Mouse (Mus musculus) forebrain, embryonic 15.5 days (tissue): ENCODE measurements around the gene Eed. TPM values are rescaled to one million over a fixed set of nuclear protein-coding genes. Genes with fewer than 3 reads are reported as not detected.

Experiments used
- ATAC-seq: fragments of 200-750 bp; cut with Nextera tagmentation; replicated peaks from 2 replicates; pipeline ENCODE4 v1.8.0; 2017; ENCODE audit warnings: mild to moderate bottlenecking, moderate TSS enrichment, moderate library complexity
- H3K27ac ChIP-seq: fragments of 300-500 bp; sonication (generic); replicated peaks from 2 replicates; pipeline ENCODE4 v1.5.1; 2015; ENCODE audit warnings: mild to moderate bottlenecking, inconsistent platforms
- H3K27me3 ChIP-seq: fragments of 300-500 bp; sonication (generic); 2 replicates; pipeline ENCODE4 v1.6.1; 2015; ENCODE audit warnings: inconsistent platforms
- H3K36me3 ChIP-seq: fragments of 300-500 bp; sonication (generic); 2 replicates; pipeline ENCODE4 v1.6.1; 2015; ENCODE audit warnings: mild to moderate bottlenecking, inconsistent platforms
- H3K4me1 ChIP-seq: fragments of 300-500 bp; sonication (generic); 2 replicates; pipeline ENCODE4 v1.6.1; 2015; ENCODE audit warnings: inconsistent platforms
- H3K4me2 ChIP-seq: fragments of 300-500 bp; sonication (generic); replicated peaks from 2 replicates; pipeline ENCODE4 v1.6.1; 2015; ENCODE audit warnings: mild to moderate bottlenecking, inconsistent platforms
- H3K4me3 ChIP-seq: fragments of 300-500 bp; sonication (generic); 2 replicates; pipeline ENCODE4 v1.5.1; 2015; ENCODE audit warnings: mild to moderate bottlenecking, inconsistent platforms
- H3K9ac ChIP-seq: fragments of 300-500 bp; sonication (generic); replicated peaks from 2 replicates; pipeline ENCODE4 v1.6.1; 2015; ENCODE audit warnings: mild to moderate bottlenecking, inconsistent platforms
- H3K9me3 ChIP-seq: fragments of 300-500 bp; sonication (generic); 2 replicates; pipeline ENCODE4 v1.6.1; 2016; ENCODE audit warnings: inconsistent platforms
- WGBS: fragments of 180-500 bp; shearing (Covaris S2); methylation state at CpG from one replicate; pipeline ENCODE4 v1.1.7; 2015; ENCODE audit warnings: mixed read lengths; 5-methylcytosine and 5-hydroxymethylcytosine counted together
- polyA plus RNA-seq: library from polyadenylated mRNA; unstranded; fragments of >200 nt; fragmentation: Nextera tagmentation; extraction: Ambion mirVana; gene quantifications from 2 replicates; pipeline ENCODE4 v1.2.1, GENCODE M21; 2015

The Eed gene
- polyA plus RNA-seq, 1 experiment from 2014 or later = 41.5 TPM

DNA sequence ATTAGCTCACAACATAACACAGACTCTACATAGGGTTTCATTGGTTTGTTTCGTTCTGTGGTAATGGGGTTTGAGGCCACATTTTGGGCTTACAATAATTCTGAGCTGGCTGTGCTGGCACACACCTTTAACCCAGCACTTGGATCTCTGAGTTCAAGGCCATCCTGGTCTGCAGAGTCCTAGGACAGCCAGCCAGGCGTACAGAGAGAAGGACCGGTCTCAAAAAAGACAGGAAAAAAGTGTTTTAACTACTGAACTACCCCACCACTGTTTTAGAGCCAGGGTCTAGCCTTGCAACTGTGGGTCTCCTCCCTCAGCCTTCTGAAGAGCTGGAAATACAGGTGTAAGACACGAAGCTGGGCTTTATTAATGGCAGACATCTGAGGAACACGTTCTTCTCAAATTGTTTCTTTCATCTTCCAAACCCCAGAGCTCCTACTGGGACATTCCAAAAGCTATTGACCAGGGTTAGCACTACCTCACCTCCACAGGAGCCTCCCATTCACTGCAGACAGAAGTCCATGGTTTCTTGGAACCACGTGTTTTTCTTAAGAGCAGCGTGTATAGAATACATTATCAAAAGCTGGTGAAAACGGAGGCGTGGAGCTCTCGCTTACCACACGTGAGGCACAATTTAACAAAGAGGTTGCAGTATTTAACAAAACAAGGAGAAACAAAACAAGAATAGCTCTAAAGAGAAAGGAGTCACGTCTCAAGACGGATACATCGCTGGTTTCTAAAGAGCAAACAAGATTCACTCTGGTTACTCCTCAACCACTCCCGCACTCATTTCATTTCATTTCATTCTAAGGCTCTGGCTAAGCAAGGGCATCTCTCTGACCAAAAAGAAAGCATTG, 41.1 kb downstream of the Eed start:
- H3K4me3 ChIP-seq = peak overlapping the region; percentile 76

DNA sequence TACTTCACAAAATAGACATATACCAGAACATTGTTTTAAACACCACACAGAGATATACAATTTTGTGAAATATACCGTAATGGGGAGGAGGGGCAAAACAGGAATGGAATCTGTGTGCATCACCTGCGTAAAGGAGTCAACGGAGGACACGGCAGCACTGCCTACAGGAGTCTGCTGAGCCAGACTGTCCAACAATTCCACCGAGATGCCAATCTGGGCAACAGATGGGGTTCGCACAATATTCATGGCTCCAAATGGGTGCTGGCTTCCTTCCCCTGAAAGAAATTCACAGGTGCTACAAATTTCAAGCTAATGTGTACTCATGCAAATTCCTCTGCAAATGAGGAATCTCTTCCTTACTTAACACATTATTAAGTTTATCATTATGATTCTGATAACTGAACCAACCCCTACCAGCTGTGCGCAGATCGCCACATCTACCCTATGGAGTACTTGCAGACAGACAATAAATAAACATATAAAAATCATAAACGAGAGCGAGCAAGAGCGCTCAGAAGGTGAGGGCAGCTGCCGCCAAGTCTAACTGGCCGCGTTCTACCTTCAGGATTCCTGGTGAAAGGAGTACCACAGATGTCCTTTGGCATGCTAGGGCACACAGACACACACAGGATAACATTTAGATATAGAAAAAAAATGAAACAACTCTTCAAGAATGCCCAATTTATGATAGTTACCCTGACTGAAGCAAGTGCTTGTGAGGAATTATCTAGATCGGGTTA, 57.2 kb downstream of the Eed start:
- H3K9me3 ChIP-seq = no peaks in the 10 kb centered on the region
- H3K9ac ChIP-seq = no peak overlapping the region
- H3K27me3 ChIP-seq = no peaks in the 10 kb centered on the region
- H3K36me3 ChIP-seq = peaks cover 21% of the 10 kb centered on the region
- H3K4me1 ChIP-seq = no peaks in the 10 kb centered on the region
- ATAC-seq = 0 out of 2 replicates have a peak, but pooled peaks have one; percentile 43
- no peak overlapping the region for H3K27ac ChIP-seq
- 87% methylated on average over 15 of the region's 15 CpGs for WGBS
- no peak overlapping the region for H3K4me3 ChIP-seq
- H3K4me2 ChIP-seq = no peak overlapping the region

More for the DNA sequence above, 41.1 kb downstream of the Eed start:
- H3K9me3 ChIP-seq = no peaks in the 10 kb centered on the region
- H3K36me3 ChIP-seq = peaks cover 1% of the 10 kb centered on the region; the same call in 1 of the 2 replicates
- H3K9ac ChIP-seq = peak overlapping the region; percentile 76
- no peaks in the 10 kb centered on the region for H3K27me3 ChIP-seq
- peaks cover 12% of the 10 kb centered on the region for H3K4me1 ChIP-seq
- H3K27ac ChIP-seq = no peak overlapping the region
- peak overlapping the region; percentile 54 for H3K4me2 ChIP-seq
- ATAC-seq = no peak
- 26% methylated on average over 15 of the region's 15 CpGs for WGBS

DNA sequence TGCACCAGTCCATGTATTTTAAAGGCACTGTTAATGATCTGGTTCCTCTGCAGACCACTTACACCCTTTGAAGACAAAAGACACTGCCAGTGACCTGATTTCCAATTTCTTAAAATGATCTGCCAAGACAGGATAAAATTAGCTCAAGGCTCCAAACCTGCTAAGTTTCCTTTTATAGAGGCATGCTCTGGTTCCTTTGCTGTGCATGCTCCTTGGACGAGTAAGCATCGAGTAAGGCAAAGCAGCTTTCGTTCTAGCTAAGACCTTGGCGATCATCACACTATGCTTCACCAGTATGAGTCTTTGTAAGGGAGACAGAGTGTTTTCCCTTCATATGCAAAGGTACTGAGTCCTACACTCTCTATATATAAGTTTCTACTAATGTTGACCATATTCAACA, 63.0 kb downstream of the Eed start:
- Histone ChIP-seq H3K27ac (no peak overlapping the region), H3K9me3 (no peaks in the 10 kb centered on the region), H3K4me1 (no peaks in the 10 kb centered on the region), H3K4me3 (no peak overlapping the region), H3K27me3 (no peaks in the 10 kb centered on the region), H3K4me2 (no peak overlapping the region), H3K9ac (no peak overlapping the region), H3K36me3 (peaks cover 23% of the 10 kb centered on the region)
- 90% methylated on average over 4 of the region's 4 CpGs for WGBS
- ATAC-seq = no peak

DNA sequence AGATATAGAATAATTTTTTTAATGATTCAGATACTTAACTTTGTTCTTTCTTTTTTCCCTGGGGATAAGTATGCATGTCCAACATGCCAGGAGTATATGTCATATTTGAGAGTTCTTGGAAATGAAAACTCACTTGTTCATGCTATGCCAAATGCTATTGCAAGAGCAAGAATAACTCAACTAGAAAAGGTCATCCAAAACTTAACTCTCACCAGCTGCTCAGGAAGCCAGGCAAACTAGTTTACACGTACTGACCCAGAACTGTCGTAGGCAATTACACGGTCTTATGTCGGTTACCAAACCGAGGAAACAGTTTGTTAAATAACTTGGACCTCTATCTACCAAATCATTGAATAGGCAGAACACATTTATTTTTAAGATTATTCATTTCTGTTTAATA, 64.1 kb downstream of the Eed start:
- whole genome bisulfite sequencing = 92% methylated on average over 5 of the region's 5 CpGs

DNA sequence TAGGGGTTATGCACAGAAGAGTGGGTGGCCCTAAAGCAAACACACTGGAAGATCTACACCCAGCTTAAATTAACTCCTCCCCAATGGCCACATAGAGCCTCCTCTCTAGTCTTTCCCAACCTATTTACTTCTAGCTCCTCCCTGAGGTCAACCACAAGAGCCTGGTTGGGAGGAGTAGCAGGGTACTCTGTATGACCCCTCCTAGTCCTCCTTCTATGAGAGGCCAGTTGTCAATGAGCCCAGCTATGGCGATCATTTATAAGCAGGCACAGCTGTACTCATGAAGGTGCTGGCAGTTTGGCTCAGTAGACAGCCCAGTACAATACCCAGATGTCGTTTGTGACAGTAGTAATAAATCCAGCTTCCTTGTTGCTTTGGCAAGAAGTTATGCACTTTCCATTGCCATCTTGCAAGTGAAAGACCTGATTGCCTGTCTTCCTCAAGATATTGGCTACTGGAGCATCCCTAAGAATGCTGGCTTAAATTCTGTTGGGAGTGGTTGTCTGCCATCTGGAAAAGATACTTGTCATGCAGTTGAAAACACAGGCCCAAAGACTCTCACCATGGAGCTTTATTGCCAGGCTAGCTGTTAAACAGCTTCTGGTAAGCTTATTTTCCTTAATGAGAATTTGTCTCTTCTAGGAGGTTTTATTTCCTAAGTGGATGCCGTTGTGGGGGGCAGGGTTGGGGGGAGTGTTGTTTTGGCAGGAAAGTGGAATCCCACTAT, 67.2 kb downstream of the Eed start:
- Histone ChIP-seq H3K27ac (no peak overlapping the region), H3K36me3 (peaks cover 12% of the 10 kb centered on the region; the same call in 1 of the 2 replicates), H3K27me3 (no peaks in the 10 kb centered on the region), H3K4me1 (no peaks in the 10 kb centered on the region), H3K4me2 (no peak overlapping the region), H3K9ac (no peak overlapping the region), H3K4me3 (no peak overlapping the region), H3K9me3 (no peaks in the 10 kb centered on the region)
- WGBS = 77% methylated on average over 3 of the region's 3 CpGs
- ATAC-seq = 0 out of 2 replicates have a peak, but pooled peaks have one; percentile 53

More for the DNA sequence above, 64.1 kb downstream of the Eed start:
- peaks cover 23% of the 10 kb centered on the region for H3K36me3 ChIP-seq
- H3K27me3 ChIP-seq = no peaks in the 10 kb centered on the region
- no peak overlapping the region for H3K27ac ChIP-seq
- no peaks in the 10 kb centered on the region for H3K9me3 ChIP-seq
- H3K4me1 ChIP-seq = no peaks in the 10 kb centered on the region
- no peak overlapping the region for H3K9ac ChIP-seq
- no peak overlapping the region for H3K4me2 ChIP-seq
- H3K4me3 ChIP-seq = no peak overlapping the region
- ATAC-seq = no peak

DNA sequence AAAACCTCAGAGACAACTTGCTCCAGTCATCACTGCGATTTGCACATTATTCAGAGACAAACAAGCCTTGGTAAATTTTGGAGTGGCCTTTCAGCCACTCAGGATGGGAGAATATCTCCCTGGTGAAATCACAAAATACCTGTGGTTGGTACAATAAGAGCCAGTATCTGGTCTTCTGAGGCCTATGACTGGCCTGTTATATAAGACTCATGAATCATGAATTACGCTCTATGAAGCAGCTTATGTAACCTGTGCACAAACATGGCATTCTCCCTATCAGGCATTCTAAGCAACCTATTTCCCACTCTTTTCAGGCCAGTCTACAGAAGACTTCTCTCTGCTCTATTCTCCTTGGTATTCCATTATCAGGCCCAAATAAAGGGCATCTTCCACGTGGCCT, 68.4 kb downstream of the Eed start:
- H3K36me3 ChIP-seq = peaks cover 7% of the 10 kb centered on the region; the same call in 1 of the 2 replicates
- ATAC-seq = no peak
- no peak overlapping the region for H3K4me2 ChIP-seq
- no peak overlapping the region for H3K4me3 ChIP-seq
- H3K27me3 ChIP-seq = no peaks in the 10 kb centered on the region
- no peak overlapping the region for H3K27ac ChIP-seq
- H3K4me1 ChIP-seq = no peaks in the 10 kb centered on the region
- no peaks in the 10 kb centered on the region for H3K9me3 ChIP-seq
- no peak overlapping the region for H3K9ac ChIP-seq
- WGBS = 95% methylated on average over 3 of the region's 3 CpGs

DNA sequence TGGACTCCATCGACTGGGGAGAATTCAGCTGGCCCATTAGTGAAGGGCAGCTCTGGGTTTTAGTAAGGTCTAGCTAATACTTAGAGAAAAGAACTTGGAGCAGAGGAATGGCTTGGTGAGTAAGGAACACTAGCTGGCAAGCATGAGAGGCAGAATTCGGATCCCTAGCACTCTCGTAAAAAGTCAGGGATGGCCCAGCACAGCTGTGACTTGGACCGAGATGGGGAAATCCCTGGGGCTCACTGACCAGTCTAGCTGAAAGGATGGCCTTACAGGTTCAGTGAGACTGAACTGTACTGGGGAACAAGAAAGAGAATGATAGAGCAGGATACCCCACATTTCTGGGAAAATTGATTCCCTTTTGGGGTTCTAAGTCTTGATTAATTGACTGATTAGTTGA, 71.1 kb downstream of the Eed start:
- no peaks in the 10 kb centered on the region for H3K4me1 ChIP-seq
- ATAC-seq = no peak
- no peak overlapping the region for H3K4me3 ChIP-seq
- no peaks in the 10 kb centered on the region for H3K27me3 ChIP-seq
- H3K27ac ChIP-seq = no peak overlapping the region
- H3K9ac ChIP-seq = no peak overlapping the region
- H3K36me3 ChIP-seq = no peaks in the 10 kb centered on the region
- no peak overlapping the region for H3K4me2 ChIP-seq
- WGBS = 80% methylated on average over 4 of the region's 4 CpGs
- H3K9me3 ChIP-seq = no peaks in the 10 kb centered on the region

DNA sequence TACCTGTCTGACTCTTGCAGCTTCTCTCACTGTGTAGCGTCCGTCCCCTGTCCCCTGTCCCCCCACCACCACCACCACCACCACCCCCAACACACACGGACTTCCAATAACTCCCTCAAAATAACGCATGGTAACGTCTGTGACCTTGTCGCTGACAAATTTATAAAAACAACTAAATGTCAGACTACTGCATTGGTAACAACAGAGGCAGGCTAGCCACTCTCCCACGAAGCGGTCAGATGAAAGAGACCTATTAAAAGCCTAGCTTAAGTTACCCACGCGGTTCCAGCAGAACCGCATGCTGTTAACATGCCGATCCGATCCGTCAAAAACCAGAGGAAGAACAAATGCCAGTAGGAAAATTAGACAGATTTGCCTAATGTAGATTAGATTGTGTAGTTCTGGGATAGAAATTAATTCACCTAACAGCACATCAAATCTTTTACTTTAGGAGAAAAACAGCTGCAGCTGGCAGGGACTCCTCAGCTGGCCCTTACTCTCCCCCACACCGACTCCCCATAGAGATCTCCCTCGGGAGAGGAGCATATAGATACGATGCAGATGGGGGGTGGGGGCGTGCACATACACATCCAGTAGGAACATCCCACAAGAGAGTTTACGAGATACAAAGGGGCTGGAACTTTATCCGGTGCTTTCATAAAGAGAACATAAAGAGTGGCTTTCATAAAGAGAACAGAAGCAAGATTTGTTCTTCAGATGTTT, 71.7 kb downstream of the Eed start:
- ATAC-seq = no peak
- Histone ChIP-seq H3K4me3 (no peak overlapping the region), H3K9me3 (no peaks in the 10 kb centered on the region), H3K4me1 (no peaks in the 10 kb centered on the region), H3K27me3 (no peaks in the 10 kb centered on the region), H3K4me2 (no peak overlapping the region), H3K27ac (no peak overlapping the region), H3K9ac (no peak overlapping the region), H3K36me3 (no peaks in the 10 kb centered on the region)
- WGBS = 79% methylated on average over 20 of the region's 20 CpGs

DNA sequence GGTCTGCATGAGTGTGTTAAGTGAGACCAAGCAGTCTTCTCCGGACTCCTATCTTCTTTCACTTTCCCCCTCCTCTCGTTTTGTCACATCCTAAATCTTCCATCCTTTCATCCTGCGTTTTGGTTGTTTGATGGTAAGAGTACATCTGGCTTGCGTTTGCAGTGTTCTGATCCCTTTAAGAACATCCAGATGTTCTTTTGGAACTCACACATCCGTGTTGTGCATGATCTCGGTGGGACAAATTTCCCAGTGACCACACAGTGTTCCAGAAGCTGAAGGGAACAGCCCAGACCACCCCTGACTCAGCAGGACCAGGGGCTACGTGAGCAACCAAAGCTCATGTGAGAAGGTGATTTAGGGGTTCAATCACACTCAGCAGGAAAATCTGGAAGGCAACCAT, 72.4 kb downstream of the Eed start:
- H3K36me3 ChIP-seq = no peaks in the 10 kb centered on the region
- no peak overlapping the region for H3K4me2 ChIP-seq
- H3K9ac ChIP-seq = no peak overlapping the region
- H3K27ac ChIP-seq = no peak overlapping the region
- no peak for ATAC-seq
- 74% methylated on average over 7 of the region's 7 CpGs for WGBS
- H3K4me3 ChIP-seq = no peak overlapping the region
- no peaks in the 10 kb centered on the region for H3K27me3 ChIP-seq
- no peaks in the 10 kb centered on the region for H3K4me1 ChIP-seq
- no peaks in the 10 kb centered on the region for H3K9me3 ChIP-seq

DNA sequence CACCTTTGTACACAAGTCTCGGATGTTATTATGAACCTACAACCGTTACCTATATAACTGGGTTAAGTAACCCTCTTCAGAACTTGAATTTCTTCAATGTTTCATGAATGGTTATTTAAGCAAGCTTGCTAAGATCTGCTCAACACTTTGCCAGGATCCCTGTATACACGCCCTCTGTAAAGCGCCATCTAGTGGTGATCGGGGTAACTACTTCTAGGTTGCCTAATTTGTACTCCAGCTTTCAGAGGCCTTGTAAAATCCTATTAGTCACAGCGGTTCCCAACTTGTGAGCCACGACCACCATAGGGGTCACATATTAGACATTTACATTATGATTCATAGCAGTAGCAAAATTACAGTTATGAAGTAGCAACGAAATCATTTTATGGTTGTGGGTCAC, 72.8 kb downstream of the Eed start:
- 19% methylated on average over 8 of the region's 8 CpGs for WGBS
- H3K27me3 ChIP-seq = no peaks in the 10 kb centered on the region
- no peak overlapping the region for H3K9ac ChIP-seq
- no peaks in the 10 kb centered on the region for H3K36me3 ChIP-seq
- no peak overlapping the region for H3K27ac ChIP-seq
- no peaks in the 10 kb centered on the region for H3K9me3 ChIP-seq
- no peaks in the 10 kb centered on the region for H3K4me1 ChIP-seq
- H3K4me2 ChIP-seq = no peak overlapping the region
- H3K4me3 ChIP-seq = no peak overlapping the region
- peak; percentile 59 for ATAC-seq
